Mouse (Mus musculus): ENCODE measurements at regions not wholly inside any gene's neighbourhood (a gene's known extent, or its start where the extent isn't known, plus 50 kb on each side); places are given as distances from the start of the nearest gene placed in this dataset.

GRCm38 (mm10) chr9:61862071-61862480 lies 52.3 kb downstream of the Rplp1 start:
- no peak for DNase-seq (ENCODE audit: low read depth, low spot score)

GRCm38 (mm10) chr9:61860147-61860546 lies 54.2 kb downstream of the Rplp1 start:
- DNase-seq (ENCODE audit: low read depth, low spot score), result peak; percentile 77

- DNase-seq (ENCODE audit: low read depth, low spot score), result no peak
Measured at GRCm38 (mm10) chr9:61859438-61859837, 54.9 kb downstream of the Rplp1 start.

GRCm38 (mm10) chr9:61857817-61858216 lies 56.5 kb downstream of the Rplp1 start:
- DNase-seq (ENCODE audit: low read depth, low spot score), result no peak

- DNase-seq (ENCODE audit: low read depth, low spot score), result no peak
Measured at GRCm38 (mm10) chr9:61856686-61857085, 57.7 kb downstream of the Rplp1 start.

GRCm38 (mm10) chr9:61855686-61856085 lies 58.7 kb downstream of the Rplp1 start:
- DNase-seq (ENCODE audit: low read depth, low spot score), result no peak

GRCm38 (mm10) chr9:61853841-61854240 lies 60.5 kb downstream of the Rplp1 start:
- no peak for DNase-seq (ENCODE audit: low read depth, low spot score)

GRCm38 (mm10) chr9:61851331-61851730 lies 63.0 kb downstream of the Rplp1 start:
- no peak for DNase-seq (ENCODE audit: low read depth, low spot score)

GRCm38 (mm10) chr9:61848401-61848800 lies 65.9 kb downstream of the Rplp1 start:
- no peak for DNase-seq (ENCODE audit: low read depth, low spot score)

GRCm38 (mm10) chr9:61847496-61847895 lies 66.8 kb downstream of the Rplp1 start:
- no peak for DNase-seq (ENCODE audit: low read depth, low spot score)

GRCm38 (mm10) chr9:61844645-61845044 lies 69.7 kb downstream of the Rplp1 start:
- no peak for DNase-seq (ENCODE audit: low read depth, low spot score)

- DNase-seq (ENCODE audit: low read depth, low spot score), result no peak
Measured at GRCm38 (mm10) chr9:61844141-61844540, 70.2 kb downstream of the Rplp1 start.

GRCm38 (mm10) chr9:61843513-61843912 lies 70.8 kb downstream of the Rplp1 start:
- DNase-seq (ENCODE audit: low read depth, low spot score), result no peak

GRCm38 (mm10) chr9:61842384-61842783 lies 72.0 kb downstream of the Rplp1 start:
- DNase-seq (ENCODE audit: low read depth, low spot score), result no peak

GRCm38 (mm10) chr9:61841222-61841621 lies 73.1 kb downstream of the Rplp1 start:
- no peak for DNase-seq (ENCODE audit: low read depth, low spot score)

GRCm38 (mm10) chr9:61840353-61840752 lies 74.0 kb downstream of the Rplp1 start:
- DNase-seq (ENCODE audit: low read depth, low spot score), result no peak

- DNase-seq (ENCODE audit: low read depth, low spot score), result no peak
Measured at GRCm38 (mm10) chr9:61833226-61833625, 81.1 kb downstream of the Rplp1 start.

- peak; percentile 32 for DNase-seq (ENCODE audit: low read depth, low spot score)
Measured at GRCm38 (mm10) chr9:61830236-61830635, 84.1 kb downstream of the Rplp1 start.

- no peak for DNase-seq (ENCODE audit: low read depth, low spot score)
Measured at GRCm38 (mm10) chr9:61829736-61830135, 84.6 kb downstream of the Rplp1 start.

GRCm38 (mm10) chr9:61829301-61829700 lies 85.0 kb downstream of the Rplp1 start:
- no peak for DNase-seq (ENCODE audit: low read depth, low spot score)

- DNase-seq (ENCODE audit: low read depth, low spot score), result no peak
Measured at GRCm38 (mm10) chr9:61827721-61828120, 86.6 kb downstream of the Rplp1 start.

GRCm38 (mm10) chr9:61827014-61827413 lies 87.3 kb downstream of the Rplp1 start:
- DNase-seq (ENCODE audit: low read depth, low spot score), result no peak

- no peak for DNase-seq (ENCODE audit: low read depth, low spot score)
Measured at GRCm38 (mm10) chr9:61826415-61826814, 87.9 kb downstream of the Rplp1 start.

GRCm38 (mm10) chr9:61825804-61826203 lies 88.5 kb downstream of the Rplp1 start:
- DNase-seq (ENCODE audit: low read depth, low spot score), result no peak
